Mouse (Mus musculus): ENCODE measurements around the gene Cacna1e. TPM values are rescaled to one million over a fixed set of nuclear protein-coding genes. Genes with fewer than 3 reads are reported as not detected.

Gene Cacna1e
- polyA plus RNA-seq, 1 experiment: not detected

GRCm38 (mm10) chr1:154646156-154646950 is 237.9 kb downstream of the Cacna1e start:
- Histone ChIP-seq H3K27me3 (ENCODE audit: control insufficient read depth) (no peaks in the 10 kb centered on the region), H3K4me1 (ENCODE audit: control insufficient read depth) (no peaks in the 10 kb centered on the region), H3K36me3 (ENCODE audit: control insufficient read depth) (no peaks in the 10 kb centered on the region), H3K4me3 (replicated peaks) (no peak overlapping the region), H3K9me3 (ENCODE audit: control insufficient read depth, low read length) (no peaks in the 10 kb centered on the region)
- TF ChIP-seq GATA1 (IDR thresholded peaks at IDR 0.05; ENCODE audit: low read length): no peak
- no peak for TF ChIP-seq TAL1 (IDR thresholded peaks at IDR 0.05; ENCODE audit: low read length)

DNA sequence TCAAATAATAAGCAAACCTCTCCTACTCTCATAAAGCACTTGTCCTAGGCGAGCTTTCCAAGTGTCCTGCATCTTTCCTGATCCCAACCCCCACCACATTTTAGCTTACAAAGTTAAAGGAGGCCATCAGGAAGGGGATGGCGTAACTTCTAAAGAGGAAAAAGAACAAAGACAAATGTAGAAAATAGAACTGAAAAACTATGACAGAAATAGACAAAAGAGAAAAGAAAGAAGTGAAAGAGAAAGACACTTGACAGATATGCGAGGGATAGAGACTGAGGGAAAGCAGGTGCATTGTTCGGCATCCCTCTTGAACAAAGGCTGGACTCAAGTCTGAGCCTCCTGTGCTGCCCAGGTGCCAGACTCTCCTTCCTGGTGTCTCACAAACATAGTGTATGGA is 246.5 kb downstream of the Cacna1e start:
- Histone ChIP-seq H3K4me1 (ENCODE audit: control insufficient read depth) (no peaks in the 10 kb centered on the region), H3K9me3 (ENCODE audit: control insufficient read depth, low read length) (peaks cover 3% of the 10 kb centered on the region; the same call in 1 of the 2 replicates), H3K27me3 (ENCODE audit: control insufficient read depth) (no peaks in the 10 kb centered on the region), H3K4me3 (replicated peaks) (no peak overlapping the region), H3K36me3 (ENCODE audit: control insufficient read depth) (no peaks in the 10 kb centered on the region)
- TF ChIP-seq TAL1 (IDR thresholded peaks at IDR 0.05; ENCODE audit: low read length) (no peak), GATA1 (IDR thresholded peaks at IDR 0.05; ENCODE audit: low read length) (no peak)

GRCm38 (mm10) chr1:154635766-154636165 is 248.5 kb downstream of the Cacna1e start:
- Histone ChIP-seq H3K36me3 (ENCODE audit: control insufficient read depth) (no peaks in the 10 kb centered on the region), H3K4me3 (replicated peaks) (no peak overlapping the region), H3K9me3 (ENCODE audit: control insufficient read depth, low read length) (peaks cover 3% of the 10 kb centered on the region; the same call in 1 of the 2 replicates), H3K27me3 (ENCODE audit: control insufficient read depth) (no peaks in the 10 kb centered on the region), H3K4me1 (ENCODE audit: control insufficient read depth) (no peaks in the 10 kb centered on the region)
- TF ChIP-seq GATA1 (IDR thresholded peaks at IDR 0.05; ENCODE audit: low read length): no peak
- no peak for TF ChIP-seq TAL1 (IDR thresholded peaks at IDR 0.05; ENCODE audit: low read length)

GRCm38 (mm10) chr1:154632886-154633285 is 251.4 kb downstream of the Cacna1e start:
- TF ChIP-seq TAL1 (IDR thresholded peaks at IDR 0.05; ENCODE audit: low read length) (no peak), GATA1 (IDR thresholded peaks at IDR 0.05; ENCODE audit: low read length) (no peak)
- peaks cover 3% of the 10 kb centered on the region; the same call in 1 of the 2 replicates for H3K9me3 ChIP-seq (ENCODE audit: control insufficient read depth, low read length)
- H3K4me1 ChIP-seq (ENCODE audit: control insufficient read depth): no peaks in the 10 kb centered on the region
- no peaks in the 10 kb centered on the region for H3K36me3 ChIP-seq (ENCODE audit: control insufficient read depth)
- no peak overlapping the region for H3K4me3 ChIP-seq (replicated peaks)
- H3K27me3 ChIP-seq (ENCODE audit: control insufficient read depth): no peaks in the 10 kb centered on the region

DNA sequence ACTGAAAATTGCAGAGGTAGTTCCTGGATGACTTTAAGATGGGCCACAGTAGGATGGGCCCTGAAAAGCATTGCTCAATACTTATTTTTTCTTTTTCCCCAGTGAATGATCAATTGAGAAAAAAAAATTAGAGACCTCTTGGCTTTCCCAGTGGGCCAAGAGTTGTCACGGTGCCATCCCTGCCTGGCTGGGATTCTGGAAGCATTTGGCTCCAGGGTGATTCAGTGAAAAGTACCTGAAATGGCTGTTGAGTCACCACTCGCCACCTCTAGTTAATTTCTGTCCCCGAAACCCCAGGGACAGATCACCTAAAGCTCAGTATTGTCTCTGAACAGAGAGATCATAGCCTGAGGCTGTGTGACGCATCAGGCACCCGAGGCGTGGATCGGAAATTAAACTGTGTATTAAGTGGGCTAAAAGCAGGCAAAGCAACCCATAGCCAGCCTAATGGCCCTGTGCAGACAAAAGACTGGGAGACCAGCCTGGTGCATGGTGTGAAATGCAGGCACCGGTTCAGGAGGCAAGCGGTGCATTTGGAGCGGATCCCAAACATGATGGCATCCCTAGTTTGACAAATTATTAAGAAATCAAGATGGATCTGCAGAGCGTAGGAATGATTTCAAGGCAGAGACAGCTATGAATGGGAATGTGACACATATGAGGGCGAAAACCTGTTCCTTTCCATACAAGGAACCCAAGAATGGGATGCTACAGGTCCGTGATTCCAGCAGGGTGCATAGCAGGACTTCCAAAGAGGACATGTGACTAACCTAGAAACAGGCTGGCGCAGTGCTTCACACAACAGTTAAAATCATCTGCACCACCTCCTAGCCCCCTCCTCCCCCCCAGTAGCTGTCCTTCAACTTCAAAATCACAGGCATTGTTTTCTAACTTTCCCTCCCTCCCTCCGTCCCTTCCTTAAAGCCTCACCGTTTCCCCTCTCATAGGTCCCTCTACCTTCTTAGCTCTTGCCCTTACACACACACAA is 261.3 kb downstream of the Cacna1e start:
- no peak overlapping the region for H3K4me3 ChIP-seq (replicated peaks)
- H3K36me3 ChIP-seq (ENCODE audit: control insufficient read depth): no peaks in the 10 kb centered on the region
- no peaks in the 10 kb centered on the region for H3K9me3 ChIP-seq (ENCODE audit: control insufficient read depth, low read length)
- H3K4me1 ChIP-seq (ENCODE audit: control insufficient read depth): no peaks in the 10 kb centered on the region
- H3K27me3 ChIP-seq (ENCODE audit: control insufficient read depth): no peaks in the 10 kb centered on the region
- TF ChIP-seq GATA1 (IDR thresholded peaks at IDR 0.05; ENCODE audit: low read length): no peak
- TF ChIP-seq TAL1 (IDR thresholded peaks at IDR 0.05; ENCODE audit: low read length): no peak

- no peaks in the 10 kb centered on the region for H3K9me3 ChIP-seq (ENCODE audit: control insufficient read depth, low read length)
- no peaks in the 10 kb centered on the region for H3K4me1 ChIP-seq (ENCODE audit: control insufficient read depth)
- H3K27me3 ChIP-seq (ENCODE audit: control insufficient read depth): no peaks in the 10 kb centered on the region
- no peak overlapping the region for H3K4me3 ChIP-seq (replicated peaks)
- no peak for TF ChIP-seq GATA1 (IDR thresholded peaks at IDR 0.05; ENCODE audit: low read length)
- TF ChIP-seq TAL1 (IDR thresholded peaks at IDR 0.05; ENCODE audit: low read length): no peak
- H3K36me3 ChIP-seq (ENCODE audit: control insufficient read depth): no peaks in the 10 kb centered on the region
Measured at GRCm38 (mm10) chr1:154617743-154618455, 266.4 kb downstream of the Cacna1e start.

DNA sequence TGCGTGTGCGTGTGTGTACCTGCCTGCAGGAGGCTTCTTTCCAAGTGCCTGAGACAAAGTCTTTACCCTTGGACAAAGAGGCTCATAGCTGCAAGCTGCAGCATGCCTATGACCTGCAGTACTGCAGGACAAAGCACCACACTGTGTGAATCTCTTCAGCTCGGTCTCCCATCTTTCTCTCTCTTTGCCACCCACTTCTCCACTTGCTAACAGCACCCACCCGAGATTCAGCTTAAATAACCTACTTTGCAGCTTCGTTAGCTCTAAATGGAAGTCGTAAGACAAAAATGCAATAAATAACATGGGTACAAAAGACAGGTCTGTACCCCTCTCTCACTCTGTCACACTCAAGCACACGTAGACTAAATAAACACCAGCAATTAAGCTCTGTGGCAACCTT is 268.5 kb downstream of the Cacna1e start:
- Histone ChIP-seq H3K27me3 (ENCODE audit: control insufficient read depth) (no peaks in the 10 kb centered on the region), H3K9me3 (ENCODE audit: control insufficient read depth, low read length) (no peaks in the 10 kb centered on the region), H3K4me3 (replicated peaks) (no peak overlapping the region), H3K36me3 (ENCODE audit: control insufficient read depth) (no peaks in the 10 kb centered on the region), H3K4me1 (ENCODE audit: control insufficient read depth) (no peaks in the 10 kb centered on the region)
- TF ChIP-seq GATA1 (IDR thresholded peaks at IDR 0.05; ENCODE audit: low read length): no peak
- no peak for TF ChIP-seq TAL1 (IDR thresholded peaks at IDR 0.05; ENCODE audit: low read length)

GRCm38 (mm10) chr1:154608516-154608915 is 275.8 kb downstream of the Cacna1e start:
- Histone ChIP-seq H3K27me3 (ENCODE audit: control insufficient read depth) (no peaks in the 10 kb centered on the region), H3K9me3 (ENCODE audit: control insufficient read depth, low read length) (no peaks in the 10 kb centered on the region), H3K4me1 (ENCODE audit: control insufficient read depth) (no peaks in the 10 kb centered on the region), H3K36me3 (ENCODE audit: control insufficient read depth) (no peaks in the 10 kb centered on the region), H3K4me3 (replicated peaks) (no peak overlapping the region)
- TF ChIP-seq GATA1 (IDR thresholded peaks at IDR 0.05; ENCODE audit: low read length): no peak
- TF ChIP-seq TAL1 (IDR thresholded peaks at IDR 0.05; ENCODE audit: low read length): no peak
